Mouse (Mus musculus) embryonic facial prominence, embryonic 14.5 days (tissue): ENCODE measurements around the gene Polr2i. TPM values are rescaled to one million over a fixed set of nuclear protein-coding genes. Genes with fewer than 3 reads are reported as not detected.
"Not testable (repeated sequence)": the region's sequence is repeated elsewhere in the genome, so short reads cannot be mapped to it uniquely, and the experiment has no call there.

Experiments
- ATAC-seq: fragments of 200-750 bp; cut with Nextera tagmentation; 2 replicates; pipeline ENCODE4 v1.8.0; 2017; ENCODE audit warnings: low read depth, moderate number of reproducible peaks, moderate TSS enrichment
- DNase-seq: peaks from one replicate; pipeline ENCODE4 v3.0.0-alpha.2; 2015; ENCODE audit warnings: low spot score
- H3K27ac ChIP-seq: fragments of 300-500 bp; sonication (generic); replicated peaks from 2 replicates; pipeline ENCODE4 v1.5.1; 2014; ENCODE audit warnings: low read depth, mild to moderate bottlenecking, low read length, moderate library complexity
- H3K27me3 ChIP-seq: fragments of 300-500 bp; sonication (generic); replicated peaks from 2 replicates; pipeline ENCODE4 v1.6.1; 2014; ENCODE audit warnings: low read length; ENCODE audit not compliant: control insufficient read depth, insufficient read depth
- H3K36me3 ChIP-seq: fragments of 300-500 bp; sonication (generic); 2 replicates; pipeline ENCODE4 v1.6.1; 2014; ENCODE audit warnings: low read length, mixed read lengths; ENCODE audit not compliant: control insufficient read depth, insufficient read depth
- H3K4me1 ChIP-seq: fragments of 300-500 bp; sonication (generic); 2 replicates; pipeline ENCODE4 v1.6.1; 2014; ENCODE audit warnings: antibody characterized with exemption, low read length; ENCODE audit not compliant: control insufficient read depth, insufficient read depth
- H3K4me2 ChIP-seq: fragments of 300-500 bp; sonication (generic); 2 replicates; pipeline ENCODE4 v1.6.1; 2014; ENCODE audit warnings: low read depth, mild to moderate bottlenecking, low read length, moderate library complexity, mixed read lengths
- H3K4me3 ChIP-seq: fragments of 300-500 bp; sonication (generic); 2 replicates; pipeline ENCODE4 v1.5.1; 2014; ENCODE audit warnings: low read depth, mild to moderate bottlenecking, low read length
- H3K9ac ChIP-seq: fragments of 300-500 bp; sonication (generic); 2 replicates; pipeline ENCODE4 v1.6.1; 2014; ENCODE audit warnings: low read depth, mild to moderate bottlenecking, low read length, moderate library complexity, mixed read lengths
- H3K9me3 ChIP-seq: fragments of 300-500 bp; sonication (generic); 2 replicates; pipeline ENCODE4 v1.6.1; 2016; ENCODE audit warnings: low read length; ENCODE audit not compliant: control insufficient read depth
- WGBS: fragments of 180-500 bp; shearing (Covaris S2); extraction: QIAGEN DNeasy Blood & Tissue Kit; methylation state at CpG from one replicate; pipeline ENCODE4 v1.1.7; 2014; 5-methylcytosine and 5-hydroxymethylcytosine counted together
- polyA plus RNA-seq: library from polyadenylated mRNA; unstranded; fragments of >200 nt; fragmentation: Nextera tagmentation; extraction: Ambion mirVana; gene quantifications from 2 replicates; pipeline ENCODE4 v1.2.1, GENCODE M21; 2014

Gene Polr2i
- polyA plus RNA-seq, 1 experiment from 2014 or later, result 180 TPM

DNA sequence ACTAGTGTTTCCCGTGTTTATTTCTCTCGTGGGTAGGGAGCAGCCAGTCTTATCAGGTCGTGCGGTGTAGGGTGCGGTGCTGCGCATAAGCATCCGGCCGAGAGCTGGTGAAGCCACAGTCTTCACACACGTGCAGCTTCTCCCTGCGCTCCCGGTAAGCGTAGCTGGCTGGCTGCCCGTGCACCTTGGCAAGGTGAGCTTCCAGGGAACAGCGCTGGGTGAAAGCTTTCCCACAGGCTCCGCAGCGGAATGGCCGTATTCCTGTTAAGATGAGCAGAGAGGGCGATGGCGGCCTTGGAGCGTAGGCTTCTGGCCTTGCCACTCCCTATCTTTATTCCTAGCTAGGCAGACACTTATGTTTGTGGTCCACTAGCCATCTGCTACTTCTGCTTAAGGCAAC, 1.6 kb downstream of the Polr2i start:
- Histone ChIP-seq H3K27ac (no peak overlapping the region), H3K4me3 (peak overlapping the region; percentile 72; the same call in 1 of the 2 replicates), H3K9ac (peak overlapping the region; percentile 37; the same call in 1 of the 2 replicates), H3K36me3 (peaks cover 28% of the 10 kb centered on the region; the same call in 1 of the 2 replicates), H3K9me3 (no peaks in the 10 kb centered on the region), H3K27me3 (no peaks in the 10 kb centered on the region), H3K4me1 (peaks cover 6% of the 10 kb centered on the region), H3K4me2 (peak overlapping the region; percentile 74)
- DNase-seq (no peak), ATAC-seq (no peak)
- 86% methylated on average over 20 of the region's 20 CpGs for WGBS

DNA sequence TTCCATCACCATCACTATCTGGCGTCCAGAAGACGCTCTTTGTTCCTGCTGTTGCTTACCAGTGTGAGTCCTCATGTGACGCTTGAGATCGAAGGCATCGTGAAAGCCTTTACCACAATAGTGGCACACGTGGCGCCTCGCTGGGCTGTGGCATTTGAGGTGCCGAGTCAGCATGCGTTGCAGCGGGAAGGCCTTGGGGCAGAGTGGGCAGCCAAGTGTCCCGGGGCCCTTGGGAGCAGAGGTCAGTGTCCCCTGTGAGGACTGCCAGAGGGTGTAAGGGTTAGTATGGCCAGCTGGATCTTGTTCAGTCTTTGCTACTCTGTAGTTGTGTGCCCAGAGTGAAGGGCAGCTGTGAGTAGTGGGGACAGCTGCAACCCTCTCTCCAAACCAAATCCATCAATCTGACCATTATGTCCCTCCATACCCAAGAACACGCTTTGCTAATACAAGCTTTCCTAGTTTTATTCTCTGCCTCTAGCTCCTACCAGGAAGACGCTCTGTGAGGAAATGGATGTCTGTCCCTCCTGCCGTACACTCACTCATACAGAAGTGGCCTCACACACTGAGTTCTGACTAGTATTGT, 2.6 kb downstream of the Polr2i start:
- H3K4me3 ChIP-seq, result no peak overlapping the region
- no peak for DNase-seq
- H3K27ac ChIP-seq, result no peak overlapping the region
- H3K9me3 ChIP-seq, result no peaks in the 10 kb centered on the region
- H3K36me3 ChIP-seq, result peaks cover 20% of the 10 kb centered on the region; the same call in 1 of the 2 replicates
- no peak overlapping the region for H3K9ac ChIP-seq
- H3K4me1 ChIP-seq, result peaks cover 6% of the 10 kb centered on the region
- no peak overlapping the region for H3K4me2 ChIP-seq
- H3K27me3 ChIP-seq, result no peaks in the 10 kb centered on the region
- no peak for ATAC-seq
- 92% methylated on average over 15 of the region's 15 CpGs for WGBS

DNA sequence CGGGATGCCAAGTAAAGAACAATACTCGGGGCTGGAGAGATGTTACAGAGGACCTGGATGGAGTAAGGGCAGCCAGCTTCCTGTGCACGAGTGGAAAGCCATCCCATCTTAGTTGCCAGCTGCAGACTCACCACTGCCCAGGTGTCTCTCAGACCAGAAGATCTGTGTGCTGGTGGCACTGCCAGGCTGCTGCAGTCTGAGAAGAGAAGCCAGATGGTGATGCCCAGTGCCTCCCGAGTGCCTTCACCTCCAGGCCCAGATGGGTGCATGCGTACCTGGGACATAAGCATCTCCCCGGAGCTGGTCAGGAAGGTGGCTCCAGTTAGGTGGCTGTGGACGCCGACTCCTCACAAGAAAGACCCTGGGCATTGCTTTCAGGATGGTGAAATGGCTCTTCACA, 3.3 kb downstream of the Polr2i start:
- peaks cover 6% of the 10 kb centered on the region for H3K4me1 ChIP-seq
- H3K9ac ChIP-seq, result no peak overlapping the region
- H3K36me3 ChIP-seq, result peaks cover 15% of the 10 kb centered on the region; the same call in 1 of the 2 replicates
- H3K9me3 ChIP-seq, result no peaks in the 10 kb centered on the region
- no peaks in the 10 kb centered on the region for H3K27me3 ChIP-seq
- H3K4me2 ChIP-seq, result no peak overlapping the region
- ATAC-seq (no peak), DNase-seq (no peak)
- no peak overlapping the region for H3K27ac ChIP-seq
- no peak overlapping the region for H3K4me3 ChIP-seq
- WGBS, result 94% methylated on average over 8 of the region's 8 CpGs

DNA sequence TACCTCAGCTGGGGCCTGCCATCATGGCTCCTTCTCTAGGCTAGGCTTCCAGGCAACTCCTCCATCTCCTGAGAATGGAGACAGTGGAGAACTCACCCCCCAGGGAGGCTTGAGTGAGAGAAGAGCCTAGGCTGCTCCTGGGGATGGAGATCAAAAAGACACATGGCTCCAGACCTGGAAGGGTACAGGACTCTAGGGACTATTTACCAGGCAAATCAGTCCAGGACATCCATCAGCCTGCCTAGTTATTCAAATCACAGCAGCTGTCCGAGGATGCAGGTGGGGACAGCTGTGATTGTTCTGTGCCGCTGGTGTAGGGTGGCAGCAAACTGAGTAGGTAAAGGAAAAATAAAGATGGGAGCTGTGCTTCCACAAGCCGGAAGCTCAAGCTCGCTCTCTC, 3.9 kb downstream of the Polr2i start, which contains the start of gene Ovol3:
Gene Ovol3, minus strand, starts transcription at position 101 of the 400 bp plus-strand sequence.
- H3K4me2 ChIP-seq, result no peak within 1 kb of the TSS
- no peak for DNase-seq
- no peak within 1 kb of the TSS for H3K4me3 ChIP-seq
- ATAC-seq, result no peak
- H3K4me1 ChIP-seq, result peaks cover 6% of the 10 kb centered on the region
- no peaks in the 10 kb centered on the region for H3K9me3 ChIP-seq
- no peak within 1 kb of the TSS for H3K27ac ChIP-seq
- no peaks in the 10 kb centered on the region for H3K27me3 ChIP-seq
- no peak within 1 kb of the TSS for H3K9ac ChIP-seq
- WGBS, result 81% methylated on average over 4 of the region's 4 CpGs
- H3K36me3 ChIP-seq, result peaks cover 15% of the 10 kb centered on the region; the same call in 1 of the 2 replicates

DNA sequence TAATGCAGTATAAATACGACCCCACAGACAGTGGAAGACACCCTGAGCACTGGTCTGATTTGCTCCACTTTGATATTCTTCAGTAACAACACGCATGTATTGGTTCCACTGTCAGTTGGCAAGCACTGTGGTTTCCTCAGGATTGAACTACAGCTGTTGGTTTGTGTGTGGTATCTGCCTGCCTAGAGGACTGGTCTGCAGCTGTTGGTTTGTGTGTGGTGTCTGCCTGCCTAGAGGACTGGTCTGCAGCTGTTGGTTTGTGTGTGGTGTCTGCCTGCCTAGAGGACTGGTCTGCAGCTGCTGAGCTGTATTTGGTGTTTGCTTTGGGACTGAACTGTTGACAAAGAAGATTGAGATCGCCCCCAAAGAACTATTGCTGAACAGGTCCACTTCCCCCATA, 5.6 kb downstream of the Polr2i start:
- H3K27ac ChIP-seq, H3K4me3 ChIP-seq, ATAC-seq, H3K4me2 ChIP-seq, H3K4me1 ChIP-seq, H3K27me3 ChIP-seq, H3K9me3 ChIP-seq, H3K9ac ChIP-seq, DNase-seq: not testable (repeated sequence)
- WGBS, result 81% methylated on average over 3 of the region's 3 CpGs
- H3K36me3 ChIP-seq, result peaks cover 15% of the 10 kb centered on the region; the same call in 1 of the 2 replicates

DNA sequence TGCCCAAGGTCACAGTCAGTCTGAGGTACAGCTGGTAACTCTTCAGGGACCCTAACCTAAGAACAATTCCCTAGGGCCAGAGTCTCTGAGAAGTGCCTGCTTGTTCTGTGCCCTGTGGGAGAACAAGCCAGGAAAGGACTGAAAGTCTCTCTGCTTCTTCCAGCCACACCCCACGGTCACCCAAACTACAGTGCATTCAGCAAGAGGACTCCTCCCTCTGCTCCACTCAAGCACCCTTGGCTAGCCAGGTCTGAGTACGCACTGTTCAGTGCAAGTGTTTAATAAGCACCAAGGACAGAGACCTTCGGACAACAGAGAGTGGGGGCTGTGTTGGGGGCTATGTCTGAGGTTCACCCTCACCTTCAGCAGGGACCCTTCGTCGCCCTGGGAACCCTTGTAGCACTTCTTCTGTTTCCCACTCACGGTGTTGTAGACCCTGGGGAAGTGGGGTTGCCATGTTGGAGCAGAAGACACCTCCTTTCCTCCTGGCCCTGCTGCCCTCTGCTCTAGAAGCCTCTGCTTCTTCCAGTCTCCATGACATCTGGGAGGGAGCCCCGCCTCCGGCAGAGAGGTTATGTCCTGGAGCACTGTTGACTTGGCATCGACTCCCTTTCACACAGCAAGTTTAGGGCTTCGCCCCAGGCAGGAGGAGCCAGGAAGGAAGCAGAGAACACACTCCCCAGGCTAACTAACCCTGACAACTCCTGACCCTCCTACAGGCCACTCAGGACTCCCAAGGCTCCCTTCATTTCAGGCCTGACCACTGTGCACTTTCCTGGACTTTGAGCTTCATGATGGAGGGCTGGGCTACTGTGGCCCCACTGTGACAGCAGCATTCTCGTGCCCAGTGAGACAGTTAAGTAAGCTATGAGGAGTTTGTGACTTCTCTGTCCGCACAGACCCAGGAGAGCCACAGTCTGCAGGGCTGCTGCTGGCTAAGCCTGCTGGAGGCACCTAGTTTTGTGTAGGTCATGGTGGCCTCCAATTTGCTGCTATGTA, 20.5 kb downstream of the Polr2i start:
- Histone ChIP-seq H3K27me3 (no peaks in the 10 kb centered on the region), H3K9me3 (no peaks in the 10 kb centered on the region), H3K27ac (no peak overlapping the region), H3K36me3 (no peaks in the 10 kb centered on the region; the same call in 1 of the 2 replicates), H3K9ac (no peak overlapping the region), H3K4me3 (no peak overlapping the region), H3K4me1 (no peaks in the 10 kb centered on the region), H3K4me2 (no peak overlapping the region)
- DNase-seq (no peak), ATAC-seq (no peak)
- WGBS, result 82% methylated on average over 12 of the region's 12 CpGs

DNA sequence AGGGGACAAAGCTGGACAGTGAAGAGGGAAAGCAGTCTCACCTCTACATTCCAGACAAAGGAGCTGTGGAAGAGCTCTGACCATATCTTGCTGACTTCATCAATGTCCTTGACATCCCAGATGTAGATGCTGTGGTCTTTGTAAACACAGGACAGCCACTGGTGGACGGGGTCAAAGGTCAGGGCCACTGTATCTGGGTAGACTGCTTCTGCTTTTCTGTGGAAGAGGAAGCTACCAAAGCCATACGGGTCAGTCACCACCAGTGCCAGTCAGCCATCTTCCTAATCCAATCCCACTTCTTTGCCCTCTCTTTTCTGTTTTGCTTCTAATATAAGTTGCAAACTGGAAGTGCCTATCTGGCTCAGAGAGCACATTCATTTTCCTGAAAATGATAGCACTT, 33.3 kb downstream of the Polr2i start:
- WGBS, result 74% methylated on average over 2 of the region's 2 CpGs
- no peak for ATAC-seq

DNA sequence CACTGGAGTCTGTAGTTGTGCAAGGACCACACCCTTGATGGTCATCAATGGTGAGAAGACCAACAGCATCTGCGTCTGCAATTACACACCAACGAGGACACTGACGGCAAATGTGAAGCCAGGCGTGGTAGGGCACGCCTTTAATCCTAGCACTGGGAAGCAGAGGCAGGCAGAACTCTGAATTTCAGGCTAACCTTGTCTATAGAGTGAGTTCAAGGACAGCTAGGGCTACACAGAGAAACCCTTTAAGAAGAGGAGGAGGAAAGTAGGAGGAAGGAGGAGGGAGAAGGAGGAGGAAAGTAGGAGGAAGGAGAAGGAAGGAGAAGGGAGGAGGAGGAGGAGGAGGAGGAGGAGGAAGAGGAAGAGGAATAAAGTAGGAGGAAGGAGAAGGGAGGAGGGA, 33.8 kb downstream of the Polr2i start:
- no peak overlapping the region for H3K4me2 ChIP-seq
- no peak overlapping the region for H3K9ac ChIP-seq
- peaks cover 12% of the 10 kb centered on the region; the same call in 1 of the 2 replicates for H3K36me3 ChIP-seq
- no peaks in the 10 kb centered on the region for H3K27me3 ChIP-seq
- H3K27ac ChIP-seq, result no peak overlapping the region
- ATAC-seq (no peak), DNase-seq (no peak)
- no peak overlapping the region for H3K4me3 ChIP-seq
- H3K9me3 ChIP-seq, result no peaks in the 10 kb centered on the region
- no peaks in the 10 kb centered on the region for H3K4me1 ChIP-seq
- WGBS, result 92% methylated on average over 5 of the region's 5 CpGs

More for the DNA sequence above, 33.3 kb downstream of the Polr2i start:
- Histone ChIP-seq H3K4me1 (no peaks in the 10 kb centered on the region), H3K4me3 (no peak overlapping the region), H3K9ac (no peak overlapping the region), H3K27me3 (no peaks in the 10 kb centered on the region), H3K27ac (no peak overlapping the region), H3K9me3 (no peaks in the 10 kb centered on the region), H3K36me3 (peaks cover 12% of the 10 kb centered on the region; the same call in 1 of the 2 replicates), H3K4me2 (no peak overlapping the region)
- no peak for DNase-seq
